Mouse (Mus musculus) cerebellum, postnatal 4 days (tissue): Measurements from ENCODE around the gene Tfeb.

ENCODE experiments used
- DNase-seq, 2 experiments: peaks; one replicate each; pipeline ENCODE4 v3.0.0; 2022; ENCODE audit warnings: low spot score in 2 of 2, mixed read lengths in 1 of 2

Tfeb gene

DNA sequence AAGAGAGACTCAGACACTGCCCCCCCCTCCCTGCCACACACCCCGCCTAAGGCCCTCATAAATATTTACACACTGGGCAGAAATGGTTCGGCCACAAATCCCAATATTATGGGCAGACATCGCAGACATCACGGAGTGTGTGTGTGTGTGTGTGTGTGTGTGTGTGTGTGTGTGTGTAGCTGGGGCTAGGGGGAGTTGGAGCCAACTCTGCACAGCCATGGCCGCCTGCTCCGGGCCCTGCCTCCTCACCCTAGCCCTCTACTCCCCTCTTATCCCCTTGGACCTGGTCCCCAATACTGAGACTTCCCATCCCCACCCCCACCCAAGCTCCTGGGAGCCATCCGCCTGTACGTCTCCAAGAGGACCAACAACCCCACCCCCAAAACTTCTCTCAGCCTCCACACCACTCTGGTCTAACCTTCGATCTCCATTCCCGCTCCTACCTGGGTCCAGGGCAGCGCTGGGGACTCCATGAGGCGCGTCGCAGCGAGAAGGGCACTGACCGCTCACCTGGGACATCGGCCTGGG is 95.7 kb downstream of the Tfeb start:
- no peak for DNase-seq

GRCm38 (mm10) chr17:47833029-47833627 is 96.3 kb downstream of the Tfeb start:
- no peak for DNase-seq

DNA sequence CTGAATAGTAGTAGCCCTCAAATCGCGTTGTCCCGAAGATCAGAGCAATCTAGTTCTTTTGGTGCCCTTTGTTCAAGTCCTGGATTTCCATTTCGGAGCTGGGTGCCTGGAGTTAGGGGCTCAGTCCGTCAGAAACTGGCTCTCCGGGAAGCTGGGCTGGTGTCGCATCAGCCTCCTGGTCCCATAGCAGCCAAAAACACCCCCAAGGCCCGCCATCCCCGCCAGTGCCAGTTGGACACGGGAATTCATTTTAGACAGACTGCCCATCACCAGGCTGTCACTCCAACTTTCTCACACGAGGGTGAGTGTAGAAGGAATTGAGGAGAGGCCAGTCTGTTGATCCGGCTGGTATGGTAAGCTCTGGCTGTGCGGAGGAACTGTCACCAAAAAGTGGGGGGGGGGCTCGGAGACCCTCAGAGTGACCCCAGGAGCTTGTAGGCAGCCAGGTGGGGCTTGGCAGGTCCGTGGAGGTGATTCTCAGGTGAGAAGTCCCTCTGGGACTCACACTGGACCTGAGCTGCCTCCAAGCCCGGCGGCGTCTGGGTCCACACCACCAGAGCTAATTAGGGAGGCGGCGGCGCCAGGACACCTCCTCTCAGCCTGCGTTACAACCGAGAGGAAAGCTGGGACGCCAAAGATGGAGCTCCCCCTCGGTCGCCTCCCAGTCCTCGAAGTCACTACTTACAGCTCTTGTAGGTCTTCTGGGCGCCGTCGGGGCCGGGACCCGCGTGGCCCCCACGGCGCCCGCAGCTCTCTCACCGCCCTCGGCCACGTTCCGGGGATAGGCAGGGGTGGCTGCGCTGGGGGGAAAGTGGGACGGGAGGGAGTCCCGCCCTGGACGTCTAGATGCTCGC is 97.0 kb downstream of the Tfeb start:
- no peak for DNase-seq

- no peak for DNase-seq
These were observed 97.6 kb downstream of the Tfeb start, which contains the start of gene Mdfi for GRCm38 (mm10) chr17:47834482-47834767. Gene Mdfi, minus strand, starts transcription at chr17:47834691.

GRCm38 (mm10) chr17:47837808-47838207 is 101.0 kb downstream of the Tfeb start:
- DNase-seq = no peak

DNA sequence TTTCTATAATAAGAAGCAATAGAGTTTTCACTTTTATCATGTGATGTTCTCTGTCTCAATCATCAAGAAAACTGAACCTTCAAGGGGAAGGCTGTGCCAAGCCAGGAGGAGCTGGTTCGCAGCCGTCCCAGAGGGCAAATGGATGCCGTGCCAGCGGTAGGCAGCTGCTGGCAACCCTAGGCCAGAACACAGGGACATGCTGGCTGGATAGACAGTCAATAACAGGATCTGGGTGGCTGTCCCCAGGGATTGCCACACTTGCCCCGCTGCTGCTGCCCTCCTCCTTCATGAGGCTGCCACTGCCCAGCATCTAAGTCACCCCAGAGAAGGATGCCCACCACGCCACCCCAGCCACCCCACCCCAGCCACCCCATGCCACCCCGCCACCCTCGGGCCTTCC is 104.7 kb downstream of the Tfeb start:
- no peak for DNase-seq
